Mouse (Mus musculus) thymus, postnatal 10 days (tissue): ENCODE measurements around the gene Oaz1.

ENCODE experiments used
- DNase-seq, 2 experiments: peaks; one replicate each; pipeline ENCODE4 v3.0.0; 2021; ENCODE audit warnings: low spot score in 2 of 2

Oaz1 gene

GRCm38 (mm10) chr10:80845055-80845693 lies 18.7 kb downstream of the Oaz1 start:
- no peak for DNase-seq

GRCm38 (mm10) chr10:80845732-80846131 lies 19.3 kb downstream of the Oaz1 start:
- no peak for DNase-seq

GRCm38 (mm10) chr10:80848571-80848970 lies 22.1 kb downstream of the Oaz1 start:
- peak; percentile 58 to 62 for DNase-seq

GRCm38 (mm10) chr10:80854913-80855748 lies 28.7 kb downstream of the Oaz1 start, which contains the start of the genes Lsm7 and Sppl2b:
TSS of gene Lsm7 (minus strand) at chr10:80855209.
TSS of gene Sppl2b (plus strand) at chr10:80855275.
- peak; percentile 94 to 98 for DNase-seq

GRCm38 (mm10) chr10:80855749-80856073 lies 29.3 kb downstream of the Oaz1 start:
- no peak for DNase-seq

GRCm38 (mm10) chr10:80856267-80856666 lies 29.8 kb downstream of the Oaz1 start:
- DNase-seq = no peak

- DNase-seq = no peak
Measured at GRCm38 (mm10) chr10:80856908-80857307, 30.5 kb downstream of the Oaz1 start.

GRCm38 (mm10) chr10:80857386-80857785 lies 30.9 kb downstream of the Oaz1 start:
- DNase-seq = no peak

- DNase-seq = no peak
Measured at GRCm38 (mm10) chr10:80857848-80858247, 31.4 kb downstream of the Oaz1 start.

- no peak for DNase-seq
Measured at GRCm38 (mm10) chr10:80858350-80858935, 32.0 kb downstream of the Oaz1 start.

- no peak for DNase-seq
Measured at GRCm38 (mm10) chr10:80862305-80862704, 35.8 kb downstream of the Oaz1 start.

- DNase-seq = no peak
Measured at GRCm38 (mm10) chr10:80864446-80864845, 38.0 kb downstream of the Oaz1 start.

GRCm38 (mm10) chr10:80870993-80871392 lies 44.5 kb downstream of the Oaz1 start:
- DNase-seq = no peak

- no peak for DNase-seq
Measured at GRCm38 (mm10) chr10:80871581-80871980, 45.1 kb downstream of the Oaz1 start, which contains the start of gene Tmprss9. TSS of gene Tmprss9 (plus strand) at chr10:80871848.

- no peak for DNase-seq
Measured at GRCm38 (mm10) chr10:80874035-80874434, 47.6 kb downstream of the Oaz1 start.

GRCm38 (mm10) chr10:80876028-80876427 lies 49.6 kb downstream of the Oaz1 start:
- peak; percentile 49 to 66 for DNase-seq

GRCm38 (mm10) chr10:80876594-80876993 lies 50.1 kb downstream of the Oaz1 start:
- no peak for DNase-seq
